Mouse (Mus musculus) erythroblast, embryonic 14.5 days (primary cell): ENCODE results near the gene Olfr986.

Experiments used
- GATA1 ChIP-seq: IDR thresholded peaks from 2 replicates; pipeline ENCODE4 v1.6.1; 2012; ENCODE audit warnings: low read length, inconsistent platforms, mixed read lengths
- TAL1 ChIP-seq: IDR thresholded peaks from 3 replicates; pipeline ENCODE4 v1.6.1; 2012; ENCODE audit warnings: low read length, inconsistent platforms, mixed read lengths

- no peak for TF ChIP-seq GATA1
- TF ChIP-seq TAL1, result no peak
These were observed 48.8 kb downstream of the Olfr986 start for GRCm38 (mm10) chr9:40229479-40229878.
